Mouse (Mus musculus): ENCODE results near the gene Spred3. TPM values are rescaled to one million over a fixed set of nuclear protein-coding genes. Genes with fewer than 3 reads are reported as not detected.
"Not testable (repeated sequence)": the region's sequence is repeated elsewhere in the genome, so short reads cannot be mapped to it uniquely, and the experiment has no call there.

The Spred3 gene
- 4.6 and 6.5 TPM in 2 replicates for polyA plus RNA-seq (2014; fragmentation: Nextera tagmentation; extraction: Ambion mirVana)

DNA sequence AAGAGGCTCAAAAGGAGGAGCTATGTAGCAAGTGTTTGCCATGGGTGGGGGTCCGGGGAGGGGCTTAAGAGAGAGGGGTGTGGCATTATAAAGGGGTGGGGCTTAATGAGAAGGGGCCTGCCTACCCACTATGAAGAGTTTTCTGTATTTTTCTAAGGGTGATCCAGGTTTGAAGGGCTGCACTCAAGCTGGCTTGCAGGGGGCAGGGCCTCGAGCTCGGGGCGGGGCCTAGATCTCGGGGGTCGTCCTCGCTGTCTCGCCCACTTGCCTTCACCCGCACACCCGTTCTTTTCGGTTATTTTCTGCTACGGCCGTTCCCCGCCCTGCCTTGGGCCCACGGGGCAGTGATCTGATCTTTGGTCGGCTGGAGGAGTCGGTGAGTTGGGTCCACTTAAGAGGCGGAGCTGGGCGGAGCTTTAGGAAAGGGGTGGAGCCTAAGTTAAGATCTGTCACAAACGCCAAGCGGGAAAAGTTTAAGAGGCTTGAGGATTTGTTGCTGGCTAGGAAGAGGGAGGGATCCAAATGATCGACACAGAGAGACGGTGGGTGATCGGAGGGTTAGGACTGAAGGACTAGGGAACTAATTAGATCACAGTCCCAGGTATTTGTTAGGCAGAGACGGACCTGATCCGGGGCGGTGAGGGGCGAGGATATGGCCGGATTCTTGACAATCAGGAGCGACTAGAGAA is at the start of gene Spred3, which contains the start of gene Ggn:
TSS of gene Spred3 (minus strand) at position 346 of the 689 bp plus-strand sequence.
TSS of gene Ggn (plus strand) at position 145 of the 689 bp plus-strand sequence.
- peak within 1 kb of the TSS; percentile 73 for H3K4me3 ChIP-seq (ENCODE audit: low read depth, low read length)
- H3K4me2 ChIP-seq (replicated peaks; ENCODE audit: low read depth, low read length): peak within 1 kb of the TSS; percentile 81
- WGBS: 0% methylated on average over 30 of the region's 30 CpGs
- H3K36me3 ChIP-seq (ENCODE audit: control insufficient read depth, insufficient read depth, low read length): peaks cover 8% of the 10 kb centered on the region; the same call in 1 of the 2 replicates
- ATAC-seq (ENCODE audit: low FRiP score) (peak; percentile 53), DNase-seq (ENCODE audit: low spot score) (peak; percentile 77)
- H3K27ac ChIP-seq (ENCODE audit: low read depth, low read length): peak within 1 kb of the TSS; percentile 66; the same call in 1 of the 2 replicates
- peaks cover 35% of the 10 kb centered on the region for H3K27me3 ChIP-seq (ENCODE audit: control insufficient read depth, insufficient read depth, low read length)
- H3K4me1 ChIP-seq (replicated peaks; ENCODE audit: control insufficient read depth, insufficient read depth, low read length): peaks cover 12% of the 10 kb centered on the region
- no peaks in the 10 kb centered on the region for H3K9me3 ChIP-seq (ENCODE audit: control insufficient read depth, low read length)
- H3K9ac ChIP-seq (ENCODE audit: low read depth, low read length): peak within 1 kb of the TSS; percentile 70

DNA sequence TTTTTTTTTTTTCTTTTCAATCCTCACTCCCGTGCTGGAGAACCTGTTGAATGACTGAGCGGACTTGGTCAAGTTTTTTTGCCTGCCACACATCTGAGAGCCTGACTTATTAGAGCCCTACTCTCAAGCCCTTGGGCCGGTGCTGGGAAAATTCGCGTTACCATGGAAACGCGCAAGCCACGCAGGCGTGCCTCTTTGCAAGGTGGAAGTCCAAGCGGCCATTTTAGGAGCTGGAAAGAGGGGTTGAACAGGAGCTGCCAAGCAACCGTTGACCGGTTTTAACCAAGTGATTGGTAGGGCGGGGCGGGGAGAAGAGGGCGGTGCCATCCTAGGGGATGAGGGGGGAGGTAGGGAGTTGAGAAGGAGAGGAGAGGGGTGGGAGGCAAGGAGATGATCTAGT is 44.6 kb upstream of the Spred3 start:
- H3K4me3 ChIP-seq (ENCODE audit: low read depth, low read length): no peak overlapping the region
- H3K9ac ChIP-seq (ENCODE audit: low read depth, low read length): no peak overlapping the region
- 42% methylated on average over 15 of the region's 15 CpGs for WGBS
- DNase-seq (ENCODE audit: low spot score) (peak; percentile 10), ATAC-seq (ENCODE audit: low FRiP score) (no peak)
- no peaks in the 10 kb centered on the region; the same call in 1 of the 2 replicates for H3K4me1 ChIP-seq (replicated peaks; ENCODE audit: control insufficient read depth, insufficient read depth, low read length)
- H3K36me3 ChIP-seq (ENCODE audit: control insufficient read depth, insufficient read depth, low read length): no peaks in the 10 kb centered on the region
- H3K9me3 ChIP-seq (ENCODE audit: control insufficient read depth, low read length): no peaks in the 10 kb centered on the region
- no peak overlapping the region for H3K27ac ChIP-seq (ENCODE audit: low read depth, low read length)
- H3K27me3 ChIP-seq (ENCODE audit: control insufficient read depth, insufficient read depth, low read length): peaks cover 13% of the 10 kb centered on the region
- H3K4me2 ChIP-seq (replicated peaks; ENCODE audit: low read depth, low read length): no peak overlapping the region

DNA sequence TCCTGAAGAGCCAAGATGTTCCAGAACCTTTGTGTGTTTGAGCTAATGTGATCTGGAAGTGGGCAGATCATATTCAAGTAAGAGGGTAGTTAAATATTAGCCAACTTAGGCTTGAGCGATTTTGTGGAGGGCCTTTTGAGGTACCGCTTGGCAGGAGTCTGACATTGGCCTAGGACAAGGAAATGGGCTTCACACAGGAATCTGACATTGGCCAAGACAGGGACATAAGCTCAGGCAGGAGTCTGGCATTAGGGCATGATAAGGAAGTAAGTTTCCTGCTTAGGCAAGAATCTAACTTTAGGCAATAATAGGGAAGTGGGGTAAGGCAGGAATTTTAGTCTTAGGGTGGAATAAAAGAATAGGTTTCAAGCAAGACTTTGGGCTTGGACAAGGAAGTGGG is 44.0 kb upstream of the Spred3 start:
- no peaks in the 10 kb centered on the region for H3K36me3 ChIP-seq (ENCODE audit: control insufficient read depth, insufficient read depth, low read length)
- no peak overlapping the region; the same call in 1 of the 2 replicates for H3K4me3 ChIP-seq (ENCODE audit: low read depth, low read length)
- peaks cover 13% of the 10 kb centered on the region for H3K27me3 ChIP-seq (ENCODE audit: control insufficient read depth, insufficient read depth, low read length)
- no peak for DNase-seq (ENCODE audit: low spot score)
- no peak for ATAC-seq (ENCODE audit: low FRiP score)
- no peak overlapping the region for H3K4me2 ChIP-seq (replicated peaks; ENCODE audit: low read depth, low read length)
- 71% methylated on average over 2 of the region's 2 CpGs for WGBS
- H3K9ac ChIP-seq (ENCODE audit: low read depth, low read length): no peak overlapping the region
- no peaks in the 10 kb centered on the region; the same call in 1 of the 2 replicates for H3K4me1 ChIP-seq (replicated peaks; ENCODE audit: control insufficient read depth, insufficient read depth, low read length)
- no peak overlapping the region for H3K27ac ChIP-seq (ENCODE audit: low read depth, low read length)
- no peaks in the 10 kb centered on the region for H3K9me3 ChIP-seq (ENCODE audit: control insufficient read depth, low read length)

DNA sequence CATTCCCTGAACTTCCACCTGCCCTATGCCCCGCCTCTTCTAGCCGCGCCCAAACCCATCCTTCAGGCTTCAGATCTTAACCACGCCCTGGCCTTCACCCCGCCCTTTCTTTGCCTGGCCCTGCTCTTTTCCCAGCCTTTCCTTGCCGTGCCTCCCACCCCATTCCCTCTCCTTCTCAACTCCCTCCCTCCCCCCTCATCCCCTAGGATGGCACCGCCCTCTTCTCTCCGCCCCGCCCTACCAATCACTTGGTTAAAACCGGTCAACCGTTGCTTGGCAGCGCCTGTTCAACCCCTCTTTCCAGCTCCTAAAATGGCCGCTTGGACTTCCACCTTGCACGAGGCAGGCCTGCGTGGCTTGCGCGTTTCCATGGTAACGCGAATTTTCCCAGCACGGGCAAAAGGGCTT is 43.5 kb upstream of the Spred3 start, which contains the start of gene Catsperg1:
TSS of gene Catsperg1 (minus strand) at position 361 of the 408 bp plus-strand sequence.
- WGBS: under 1% methylated on average over 20 of the region's 20 CpGs
- Histone ChIP-seq H3K9ac (ENCODE audit: low read depth, low read length) (no peak within 1 kb of the TSS), H3K9me3 (ENCODE audit: control insufficient read depth, low read length) (no peaks in the 10 kb centered on the region), H3K27ac (ENCODE audit: low read depth, low read length) (no peak within 1 kb of the TSS), H3K36me3 (ENCODE audit: control insufficient read depth, insufficient read depth, low read length) (no peaks in the 10 kb centered on the region), H3K4me3 (ENCODE audit: low read depth, low read length) (peak within 1 kb of the TSS; percentile 16; the same call in 1 of the 2 replicates), H3K4me2 (replicated peaks; ENCODE audit: low read depth, low read length) (peak within 1 kb of the TSS; percentile 23; the same call in 1 of the 2 replicates), H3K27me3 (ENCODE audit: control insufficient read depth, insufficient read depth, low read length) (peaks cover 13% of the 10 kb centered on the region), H3K4me1 (replicated peaks; ENCODE audit: control insufficient read depth, insufficient read depth, low read length) (no peaks in the 10 kb centered on the region; the same call in 1 of the 2 replicates)
- ATAC-seq (ENCODE audit: low FRiP score) (peak; percentile 82), DNase-seq (ENCODE audit: low spot score) (peak; percentile 80)

DNA sequence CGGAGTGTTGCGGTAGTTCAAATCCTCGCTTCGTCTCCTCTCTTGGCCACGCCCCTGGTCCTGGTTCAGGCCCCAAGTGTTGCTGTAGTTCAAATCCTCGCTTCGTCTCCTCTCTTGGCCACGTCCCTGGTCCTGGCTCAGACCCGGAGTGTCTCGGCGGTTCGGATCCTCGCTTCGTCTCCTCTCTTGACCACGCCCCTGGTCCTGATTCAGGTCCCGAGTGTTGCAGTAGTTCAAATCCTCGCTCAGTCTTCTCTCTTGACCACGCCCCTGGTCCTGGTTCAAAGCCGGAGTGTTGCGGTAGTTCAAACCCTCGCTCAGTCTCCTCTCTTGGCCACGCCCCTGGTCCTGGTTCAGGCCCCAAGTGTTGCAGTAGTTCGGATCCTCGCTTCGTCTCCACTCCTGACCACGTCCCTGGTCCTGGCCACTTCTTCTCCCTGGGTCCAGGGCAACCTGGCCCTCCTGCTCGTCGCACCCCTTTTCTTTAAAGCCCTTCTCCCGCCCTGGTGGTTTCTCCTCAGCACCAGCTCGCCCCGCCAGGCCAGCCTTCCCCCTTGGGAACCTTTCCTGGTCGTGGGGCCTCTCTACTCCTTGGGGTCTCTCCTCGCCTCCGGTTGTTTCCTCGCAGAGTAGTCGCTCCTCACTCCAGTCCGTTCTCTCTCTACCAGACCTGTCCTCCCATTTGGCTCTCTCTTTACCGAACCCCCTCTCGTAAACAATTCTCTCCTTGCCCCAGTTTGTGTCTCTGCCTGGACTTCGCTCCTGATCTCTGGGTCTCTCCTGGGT is 42.8 kb upstream of the Spred3 start:
- peak; percentile 37 for ATAC-seq (ENCODE audit: low FRiP score)
- not testable (repeated sequence) for H3K4me1 ChIP-seq (replicated peaks; ENCODE audit: control insufficient read depth, insufficient read depth, low read length); H3K27ac ChIP-seq (ENCODE audit: low read depth, low read length); H3K36me3 ChIP-seq (ENCODE audit: control insufficient read depth, insufficient read depth, low read length); H3K4me3 ChIP-seq (ENCODE audit: low read depth, low read length); H3K4me2 ChIP-seq (replicated peaks; ENCODE audit: low read depth, low read length); H3K9me3 ChIP-seq (ENCODE audit: control insufficient read depth, low read length); H3K9ac ChIP-seq (ENCODE audit: low read depth, low read length)
- 12% methylated on average over 40 of the region's 40 CpGs for WGBS
- H3K27me3 ChIP-seq (ENCODE audit: control insufficient read depth, insufficient read depth, low read length): peaks cover 13% of the 10 kb centered on the region
- peak; percentile 14 for DNase-seq (ENCODE audit: low spot score)

DNA sequence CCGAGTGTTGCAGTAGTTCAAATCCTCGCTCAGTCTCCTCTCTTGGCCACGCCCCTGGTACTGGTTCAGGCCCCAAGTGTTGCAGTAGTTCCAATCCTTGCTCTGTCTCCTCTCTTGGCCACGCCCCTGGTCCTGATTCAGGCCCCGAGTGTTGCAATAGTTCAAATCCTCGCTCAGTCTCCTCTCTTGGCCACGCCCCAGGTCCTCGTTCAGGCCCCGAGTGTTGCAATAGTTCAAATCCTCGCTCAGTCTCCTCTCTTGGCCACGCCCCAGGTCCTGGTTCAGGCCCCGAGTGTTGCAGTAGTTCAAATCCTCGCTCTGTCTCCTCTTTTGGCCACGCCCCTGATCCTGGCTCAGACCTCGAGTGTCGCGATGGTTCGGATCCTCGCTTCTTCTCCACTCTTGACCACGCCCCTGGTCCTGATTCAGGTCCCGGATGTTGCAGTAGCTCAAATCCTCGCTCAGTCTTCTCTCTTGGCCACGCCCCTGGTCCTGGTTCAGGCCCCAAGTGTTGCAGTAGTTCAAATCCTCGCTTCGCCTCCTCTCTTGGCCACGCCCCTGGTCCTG is 42.1 kb upstream of the Spred3 start:
- ATAC-seq (ENCODE audit: low FRiP score): no peak
- Histone ChIP-seq H3K4me1 (replicated peaks; ENCODE audit: control insufficient read depth, insufficient read depth, low read length) (no peaks in the 10 kb centered on the region; the same call in 1 of the 2 replicates), H3K36me3 (ENCODE audit: control insufficient read depth, insufficient read depth, low read length) (no peaks in the 10 kb centered on the region), H3K27me3 (ENCODE audit: control insufficient read depth, insufficient read depth, low read length) (peaks cover 13% of the 10 kb centered on the region), H3K27ac (ENCODE audit: low read depth, low read length) (no peak overlapping the region), H3K4me3 (ENCODE audit: low read depth, low read length) (no peak overlapping the region), H3K4me2 (replicated peaks; ENCODE audit: low read depth, low read length) (no peak overlapping the region), H3K9me3 (ENCODE audit: control insufficient read depth, low read length) (no peaks in the 10 kb centered on the region), H3K9ac (ENCODE audit: low read depth, low read length) (no peak overlapping the region)
- WGBS: 11% methylated on average over 26 of the region's 26 CpGs
- DNase-seq (ENCODE audit: low spot score): peak; percentile 37

DNA sequence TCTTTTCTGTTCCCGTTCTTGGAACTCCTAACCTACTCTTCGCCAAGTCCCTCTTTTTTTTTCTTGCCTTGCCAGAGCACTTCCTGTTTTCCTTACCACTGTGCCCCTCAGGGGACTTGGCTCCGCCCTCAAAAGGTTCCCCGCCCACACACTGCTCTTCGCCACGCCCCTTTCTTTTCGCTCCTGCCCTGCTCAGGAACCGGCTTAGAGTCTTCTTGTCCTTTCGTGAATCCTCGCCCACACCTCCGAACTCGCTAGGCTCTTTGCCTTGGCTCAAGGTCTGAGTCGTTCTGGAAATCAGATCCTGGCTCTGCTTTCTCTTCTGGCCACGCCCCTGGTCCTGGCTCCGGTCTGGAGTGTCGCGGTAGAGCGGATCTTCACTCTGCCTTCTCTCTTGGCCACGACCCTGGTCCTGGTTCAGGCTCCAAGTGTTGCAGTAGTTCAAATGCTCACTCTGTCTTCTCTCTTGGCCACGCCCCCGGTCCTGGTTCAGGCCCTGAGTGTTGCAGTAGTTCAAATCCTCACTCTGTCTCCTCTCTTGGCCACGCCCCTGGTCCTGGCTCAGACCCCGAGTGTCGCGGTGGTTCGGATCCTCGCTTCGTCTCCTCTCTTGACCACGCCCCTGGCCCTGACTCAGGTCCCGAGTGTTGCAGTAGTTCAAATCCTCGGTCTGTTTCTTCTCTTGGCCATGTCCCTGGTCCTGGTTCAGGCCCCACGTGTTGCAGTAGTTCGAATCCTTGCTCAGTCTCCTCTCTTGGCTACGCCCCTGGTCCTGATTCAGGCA is 41.4 kb upstream of the Spred3 start:
- ATAC-seq (ENCODE audit: low FRiP score) (peak; percentile 46; the same call in 1 of the 2 replicates), DNase-seq (ENCODE audit: low spot score) (peak; percentile 81)
- Histone ChIP-seq H3K36me3 (ENCODE audit: control insufficient read depth, insufficient read depth, low read length) (no peaks in the 10 kb centered on the region), H3K4me2 (replicated peaks; ENCODE audit: low read depth, low read length) (peak overlapping the region; percentile 22), H3K9ac (ENCODE audit: low read depth, low read length) (no peak overlapping the region), H3K9me3 (ENCODE audit: control insufficient read depth, low read length) (no peaks in the 10 kb centered on the region), H3K27ac (ENCODE audit: low read depth, low read length) (no peak overlapping the region), H3K27me3 (ENCODE audit: control insufficient read depth, insufficient read depth, low read length) (peaks cover 13% of the 10 kb centered on the region), H3K4me1 (replicated peaks; ENCODE audit: control insufficient read depth, insufficient read depth, low read length) (no peaks in the 10 kb centered on the region; the same call in 1 of the 2 replicates), H3K4me3 (ENCODE audit: low read depth, low read length) (peak overlapping the region; percentile 25)
- 4% methylated on average over 34 of the region's 34 CpGs for WGBS

DNA sequence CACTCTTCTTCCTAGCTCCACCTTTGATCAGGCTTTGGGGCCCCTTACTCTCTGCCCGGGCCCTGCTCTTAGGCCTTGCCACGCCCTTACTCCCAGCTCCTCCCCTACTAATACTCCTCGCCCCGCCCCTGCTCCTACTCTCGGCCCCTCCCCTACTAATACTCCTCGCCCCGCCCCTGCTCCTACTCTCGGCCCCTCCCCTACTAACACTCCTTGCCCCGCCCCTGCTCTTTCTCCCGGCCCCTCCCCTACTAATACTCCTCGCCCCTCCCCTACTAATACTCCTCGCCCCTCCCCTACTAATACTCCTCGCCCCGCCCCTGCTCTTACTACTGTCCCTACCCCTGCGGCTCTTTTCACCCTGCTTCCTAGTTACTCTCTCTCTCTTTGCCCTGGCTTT is 40.8 kb upstream of the Spred3 start:
- H3K4me1 ChIP-seq (replicated peaks; ENCODE audit: control insufficient read depth, insufficient read depth, low read length); H3K9me3 ChIP-seq (ENCODE audit: control insufficient read depth, low read length); H3K36me3 ChIP-seq (ENCODE audit: control insufficient read depth, insufficient read depth, low read length); H3K4me2 ChIP-seq (replicated peaks; ENCODE audit: low read depth, low read length); H3K27ac ChIP-seq (ENCODE audit: low read depth, low read length); H3K9ac ChIP-seq (ENCODE audit: low read depth, low read length); DNase-seq (ENCODE audit: low spot score): not testable (repeated sequence)
- ATAC-seq (ENCODE audit: low FRiP score): peak; percentile 17; the same call in 1 of the 2 replicates
- 29% methylated on average over 15 of the region's 15 CpGs for WGBS
- Histone ChIP-seq H3K27me3 (ENCODE audit: control insufficient read depth, insufficient read depth, low read length) (peaks cover 13% of the 10 kb centered on the region), H3K4me3 (ENCODE audit: low read depth, low read length) (0 out of 2 replicates have a peak overlapping the region, but pooled peaks have one; percentile 25)
